Comparison of ENCODE assay signal across 28 mouse cellular contexts in genomic region chr10:42180333-42180732, GRCm38 (mm10).
"Had no signal": no experiment of that assay in that cellular context is flagged by ENCODE, and none has a peak within 500 bp of the region (broad histone marks: within the 10 kb centered on the region; RNA-seq: fewer than 3 reads in every experiment).

No protein-coding gene starts in this region.

- H3K4me2 ChIP-seq: heart, embryonic 13.5 days; heart, embryonic 15.5 days; hindbrain, embryonic 12.5 days; hindbrain, embryonic 14.5 days; intestine, embryonic 15.5 days; limb, embryonic 12.5 days; liver, embryonic 11.5 days; liver, embryonic 13.5 days; liver, embryonic 15.5 days had no signal

- H3K27ac ChIP-seq: gastrocnemius, adult 2 months; heart, adult 2 months; heart, embryonic 10.5 days; heart, embryonic 13.5 days; heart, embryonic 15.5 days; hindbrain, embryonic 10.5 days; hindbrain, embryonic 12.5 days; hindbrain, embryonic 14.5 days; intestine, embryonic 15.5 days; layer of hippocampus, adult 2 months; left cerebral cortex, adult 2 months; limb, embryonic 10.5 days; limb, embryonic 12.5 days; liver, embryonic 13.5 days; liver, embryonic 15.5 days had no signal

- H3K9ac ChIP-seq: heart, embryonic 13.5 days; heart, embryonic 15.5 days; hindbrain, embryonic 12.5 days; hindbrain, embryonic 14.5 days; intestine, embryonic 15.5 days; limb, embryonic 12.5 days; liver, embryonic 13.5 days; liver, embryonic 15.5 days had no signal

- H3K4me3 ChIP-seq: gastrocnemius, adult 2 months; heart, adult 2 months; heart, embryonic 10.5 days; heart, embryonic 13.5 days; heart, embryonic 15.5 days; hindbrain, embryonic 10.5 days; hindbrain, embryonic 12.5 days; intestine, embryonic 15.5 days; layer of hippocampus, adult 2 months; left cerebral cortex, adult 2 months; limb, embryonic 10.5 days; limb, embryonic 12.5 days; liver, embryonic 13.5 days; liver, embryonic 15.5 days had no signal

- DNase-seq: gastrocnemius, adult 2 months; gastrocnemius, postnatal 10 days; gastrocnemius, postnatal 25 days; heart, adult 2 months; heart, postnatal 14 days; heart, postnatal 36 days; kidney, adult 18-20 months; kidney, adult 8-10 months; kidney, postnatal 10 days; kidney, postnatal 25 days; liver; liver, embryonic 13.5 days had no signal

- H3K4me1 ChIP-seq: hindbrain, embryonic 12.5 days; intestine, embryonic 15.5 days; liver, embryonic 13.5 days; liver, embryonic 15.5 days had no signal

- ATAC-seq: hindbrain, embryonic 16.5 days; inflammation-experienced regulatory T-cells, adult 6 months; intestine, embryonic 15.5 days; intestine, postnatal 0 days had no signal

- H3K27me3 ChIP-seq: heart, embryonic 13.5 days; heart, embryonic 15.5 days; hindbrain, embryonic 12.5 days; intestine, embryonic 15.5 days; limb, embryonic 12.5 days; liver, embryonic 13.5 days; liver, embryonic 15.5 days had no signal

- H3K9me3 ChIP-seq: heart, embryonic 10.5 days; heart, embryonic 13.5 days; heart, embryonic 15.5 days; hindbrain, embryonic 10.5 days; hindbrain, embryonic 12.5 days; intestine, embryonic 15.5 days; limb, embryonic 10.5 days; limb, embryonic 12.5 days; liver, embryonic 13.5 days; liver, embryonic 15.5 days had no signal
